Mouse (Mus musculus) liver, embryonic 14.5 days (tissue): ENCODE measurements around the gene Armc12.

Experiments
- CTCF ChIP-seq: IDR thresholded peaks from 2 replicates; pipeline ENCODE4 v1.5.1; 2016; ENCODE audit warnings: antibody characterized with exemption, low read depth, control low read depth
- EP300 ChIP-seq: IDR thresholded peaks from 2 replicates; pipeline ENCODE4 v1.6.1; 2016; ENCODE audit warnings: antibody characterized with exemption, low read depth

- TF ChIP-seq CTCF (no peak), EP300 (no peak)
Measured at GRCm38 (mm10) chr17:28527184-28528042, 3.2 kb upstream of the Armc12 start.
